Mouse (Mus musculus) intestine, embryonic 16.5 days (tissue): Measurements from ENCODE around the gene Adpgk. TPM values are rescaled to one million over a fixed set of nuclear protein-coding genes. Genes with fewer than 3 reads are reported as not detected.
A peak's percentile ranks its signal among the peaks of the same experiment; 100 is the strongest.
"Not testable (repeated sequence)": the region's sequence is repeated elsewhere in the genome, so short reads cannot be mapped to it uniquely, and the experiment has no call there.

Experiments
- ATAC-seq: fragments of 200-750 bp; cut with Nextera tagmentation; 2 replicates; pipeline ENCODE4 v1.8.0; 2017; ENCODE audit warnings: moderate TSS enrichment, moderate library complexity
- H3K27ac ChIP-seq: fragments of 300-500 bp; sonication (generic); 2 replicates; pipeline ENCODE4 v1.5.1; 2014; ENCODE audit warnings: mild to moderate bottlenecking, low read length
- H3K27me3 ChIP-seq: fragments of 300-500 bp; sonication (generic); replicated peaks from 2 replicates; pipeline ENCODE4 v1.6.1; 2014; ENCODE audit warnings: low read length, control low read depth, mixed read lengths; ENCODE audit not compliant: control insufficient read depth, insufficient read depth
- H3K36me3 ChIP-seq: fragments of 300-500 bp; sonication (generic); 2 replicates; pipeline ENCODE4 v1.6.1; 2014; ENCODE audit warnings: low read length, control low read depth; ENCODE audit not compliant: control insufficient read depth, insufficient read depth
- H3K4me1 ChIP-seq: fragments of 300-500 bp; sonication (generic); 2 replicates; pipeline ENCODE4 v1.6.1; 2014; ENCODE audit warnings: low read length, control low read depth, mixed read lengths; ENCODE audit not compliant: control insufficient read depth, insufficient read depth
- H3K4me2 ChIP-seq: fragments of 300-500 bp; sonication (generic); 2 replicates; pipeline ENCODE4 v1.6.1; 2014; ENCODE audit warnings: low read depth, low read length, control low read depth
- H3K4me3 ChIP-seq: fragments of 300-500 bp; sonication (generic); 2 replicates; pipeline ENCODE4 v1.5.1; 2014; ENCODE audit warnings: mild to moderate bottlenecking, low read length
- H3K9ac ChIP-seq: fragments of 300-500 bp; sonication (generic); 2 replicates; pipeline ENCODE4 v1.6.1; 2014; ENCODE audit warnings: low read depth, low read length
- H3K9me3 ChIP-seq: fragments of 300-500 bp; sonication (generic); 2 replicates; pipeline ENCODE4 v1.6.1; 2016; ENCODE audit warnings: low read length, control low read depth; ENCODE audit not compliant: control insufficient read depth
- WGBS: fragments of 180-500 bp; shearing (Covaris S2); extraction: QIAGEN DNeasy Blood & Tissue Kit; methylation state at CpG from one replicate; pipeline ENCODE4 v1.1.7; 2014; 5-methylcytosine and 5-hydroxymethylcytosine counted together
- polyA plus RNA-seq: library from polyadenylated mRNA; unstranded; fragments of >200 nt; fragmentation: Nextera tagmentation; extraction: Ambion mirVana; gene quantifications from 2 replicates; pipeline ENCODE4 v1.2.1, GENCODE M21; 2015

Gene Adpgk
- polyA plus RNA-seq, 1 experiment from 2014 or later: 22.9 TPM

- Histone ChIP-seq H3K4me3 (peak overlapping the region; percentile 67), H3K4me1 (peaks cover 5% of the 10 kb centered on the region; the same call in 1 of the 2 replicates), H3K4me2 (peak overlapping the region; percentile 78), H3K36me3 (no peaks in the 10 kb centered on the region), H3K9ac (peak overlapping the region; percentile 77), H3K27ac (peak overlapping the region; percentile 82), H3K9me3 (no peaks in the 10 kb centered on the region), H3K27me3 (no peaks in the 10 kb centered on the region)
- ATAC-seq: peak; percentile 19
- 7% methylated on average over 15 of the region's 15 CpGs for WGBS
Measured at GRCm38 (mm10) chr9:59352586-59353252, 61.4 kb downstream of the Adpgk start.

GRCm38 (mm10) chr9:59353253-59353639 lies 61.9 kb downstream of the Adpgk start, which contains the start of gene Bbs4:
TSS of gene Bbs4 (minus strand) at chr9:59353508.
- WGBS: 1% methylated on average over 26 of the region's 32 CpGs
- Histone ChIP-seq H3K4me1 (peaks cover 5% of the 10 kb centered on the region; the same call in 1 of the 2 replicates), H3K27me3 (no peaks in the 10 kb centered on the region), H3K4me2 (peak within 1 kb of the TSS; percentile 78), H3K4me3 (peak within 1 kb of the TSS; percentile 67), H3K36me3 (no peaks in the 10 kb centered on the region), H3K9me3 (no peaks in the 10 kb centered on the region), H3K9ac (peak within 1 kb of the TSS; percentile 77), H3K27ac (peak within 1 kb of the TSS; percentile 82)
- peak; percentile 99 for ATAC-seq

- not testable (repeated sequence) for H3K27me3 ChIP-seq, H3K36me3 ChIP-seq, ATAC-seq, H3K4me3 ChIP-seq, H3K9me3 ChIP-seq, H3K27ac ChIP-seq, H3K4me2 ChIP-seq, H3K4me1 ChIP-seq, H3K9ac ChIP-seq
- WGBS: 55% methylated on average over 1 of the region's 1 CpGs
Measured at GRCm38 (mm10) chr9:59358041-59358440, 66.7 kb downstream of the Adpgk start.

- H3K36me3 ChIP-seq, H3K4me3 ChIP-seq, H3K4me1 ChIP-seq, H3K9me3 ChIP-seq, H3K9ac ChIP-seq, ATAC-seq, H3K4me2 ChIP-seq, H3K27ac ChIP-seq, H3K27me3 ChIP-seq: not testable (repeated sequence)
- WGBS: 100% methylated on average over 1 of the region's 3 CpGs
Measured at GRCm38 (mm10) chr9:59360487-59360886, 69.1 kb downstream of the Adpgk start.

- H3K4me1 ChIP-seq: no peaks in the 10 kb centered on the region
- no peak overlapping the region for H3K27ac ChIP-seq
- no peak overlapping the region for H3K9ac ChIP-seq
- no peak overlapping the region for H3K4me2 ChIP-seq
- H3K27me3 ChIP-seq: no peaks in the 10 kb centered on the region
- ATAC-seq: no peak
- 77% methylated on average over 5 of the region's 5 CpGs for WGBS
- no peaks in the 10 kb centered on the region for H3K9me3 ChIP-seq
- H3K36me3 ChIP-seq: no peaks in the 10 kb centered on the region
- H3K4me3 ChIP-seq: no peak overlapping the region
Measured at GRCm38 (mm10) chr9:59369220-59369619, 77.9 kb downstream of the Adpgk start.

GRCm38 (mm10) chr9:59369646-59370045 lies 78.3 kb downstream of the Adpgk start:
- H3K36me3 ChIP-seq: no peaks in the 10 kb centered on the region
- no peaks in the 10 kb centered on the region for H3K27me3 ChIP-seq
- no peak for ATAC-seq
- no peaks in the 10 kb centered on the region for H3K4me1 ChIP-seq
- 89% methylated on average over 9 of the region's 9 CpGs for WGBS
- no peak overlapping the region for H3K9ac ChIP-seq
- H3K27ac ChIP-seq: no peak overlapping the region
- H3K4me3 ChIP-seq: no peak overlapping the region
- H3K4me2 ChIP-seq: no peak overlapping the region
- H3K9me3 ChIP-seq: no peaks in the 10 kb centered on the region

Other genes starting within 250 kb of the Adpgk start
- 7.0 and 8.1 TPM in 2 replicates for gene Bbs4, start 62.0 kb downstream of the Adpgk start, polyA plus RNA-seq
- gene Arih1, start 195.1 kb downstream of the Adpgk start, polyA plus RNA-seq: 7.2 and 7.7 TPM in 2 replicates
- gene Hexa, start 248.0 kb downstream of the Adpgk start, polyA plus RNA-seq: 179 and 228 TPM in 2 replicates
- 0.50 and 0.60 TPM in 2 replicates for gene Tmem202, start 248.3 kb downstream of the Adpgk start, polyA plus RNA-seq